In the genomic region with DNA sequence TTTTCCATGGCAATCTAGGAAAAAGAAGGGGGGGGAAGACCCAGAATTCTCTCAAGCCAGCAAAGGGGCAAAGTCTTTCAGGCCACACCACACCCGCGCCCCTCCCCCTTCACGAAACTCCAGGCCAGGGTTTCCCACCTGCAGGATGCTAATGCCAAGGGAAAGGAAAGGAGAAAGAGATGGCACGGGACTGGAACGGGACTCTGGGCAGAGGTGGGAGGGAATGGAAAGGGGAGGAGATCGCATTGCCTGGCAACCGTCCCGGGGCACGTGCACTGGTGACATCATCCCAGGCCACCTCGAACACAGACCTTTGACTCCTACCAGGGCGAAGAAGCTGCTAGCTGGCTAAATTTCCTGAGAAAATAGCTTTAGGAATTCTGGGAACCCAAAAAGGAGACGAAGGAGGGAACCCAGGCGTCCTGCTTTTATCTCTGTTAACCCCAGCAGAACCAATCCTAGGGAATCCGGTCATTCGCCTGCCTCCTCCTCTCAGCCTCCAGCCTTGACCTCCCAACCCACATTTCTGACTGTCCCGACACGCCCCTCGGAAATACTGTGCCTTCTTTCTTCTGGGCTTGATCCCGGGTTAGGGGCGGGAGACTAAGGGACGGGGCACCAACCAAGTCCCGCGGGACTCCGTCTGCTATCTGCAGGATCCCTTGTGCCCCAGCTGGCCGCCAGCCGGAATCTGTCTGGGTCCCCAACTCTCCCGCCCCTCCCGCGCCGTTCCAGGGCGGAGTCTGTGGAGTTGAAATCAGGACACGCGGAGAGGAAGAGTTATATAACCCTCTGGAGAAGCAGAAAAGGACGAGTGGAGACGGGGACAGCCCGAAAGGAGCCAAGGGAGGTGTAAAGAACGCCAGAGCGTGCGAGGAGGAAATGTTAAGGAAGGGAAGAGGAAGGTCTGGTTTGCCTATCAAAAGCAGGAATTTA, we compare ENCODE assay signal across 8 mouse cellular contexts. TPM values are rescaled to one million over a fixed set of nuclear protein-coding genes. Genes with fewer than 3 reads are reported as not detected.
DNase-seq lines count a peak whose midpoint lies in the region; ATAC-seq lines count a peak whose summit lies in the region.

No protein-coding gene starts in this region.

- peak overlapping the region; percentile 99 for H3K27ac ChIP-seq in embryonic facial prominence, embryonic 14.5 days (replicated peaks; ENCODE audit: low read depth, low read length)
- peak overlapping the region; percentile 99 for H3K27ac ChIP-seq in limb, embryonic 13.5 days
- peak overlapping the region; percentile 100 for H3K27ac ChIP-seq in midbrain, embryonic 14.5 days (replicated peaks; ENCODE audit: low read depth, low read length)

- WGBS in embryonic facial prominence, embryonic 14.5 days = under 1% methylated on average over 39 of the region's 39 CpGs
- under 1% methylated on average over 39 of the region's 39 CpGs for WGBS in limb, embryonic 13.5 days
- under 1% methylated on average over 39 of the region's 39 CpGs for WGBS in midbrain, embryonic 14.5 days

- peak overlapping the region; percentile 92 for H3K4me2 ChIP-seq in embryonic facial prominence, embryonic 14.5 days (ENCODE audit: low read depth, low read length)
- peak overlapping the region; percentile 74 for H3K4me2 ChIP-seq in limb, embryonic 13.5 days (replicated peaks)
- H3K4me2 ChIP-seq in midbrain, embryonic 14.5 days (ENCODE audit: low read length) = peak overlapping the region; percentile 99

- peaks cover 45% of the 10 kb centered on the region for H3K4me1 ChIP-seq in embryonic facial prominence, embryonic 14.5 days (ENCODE audit: control insufficient read depth, insufficient read depth, low read length)
- H3K4me1 ChIP-seq in limb, embryonic 13.5 days = peaks cover 61% of the 10 kb centered on the region
- peaks cover 53% of the 10 kb centered on the region for H3K4me1 ChIP-seq in midbrain, embryonic 14.5 days (ENCODE audit: control insufficient read depth, insufficient read depth, low read length)

- DNase-seq in 3134 (ENCODE audit: extremely low read depth, insufficient read length, low spot score) = peak; percentile 90
- DNase-seq in adrenal gland, postnatal 4 days (ENCODE audit: low spot score in 2 of 2) = peak; percentile 80 to 94
- DNase-seq in embryonic facial prominence, embryonic 14.5 days (ENCODE audit: low spot score) = peak; percentile 96
- peak; percentile 93 for DNase-seq in heart, adult 8-10 months (ENCODE audit: low spot score)
- DNase-seq in kidney, adult 8-10 months = peak; percentile 98 to 99
- DNase-seq in midbrain, embryonic 14.5 days = peak; percentile 95
- DNase-seq in spleen, adult 12 weeks (ENCODE audit: low spot score) = peak; percentile 58

- H3K27me3 ChIP-seq in embryonic facial prominence, embryonic 14.5 days (replicated peaks; ENCODE audit: control insufficient read depth, insufficient read depth, low read length) = peaks cover 19% of the 10 kb centered on the region
- H3K27me3 ChIP-seq in limb, embryonic 13.5 days = peaks cover 19% of the 10 kb centered on the region
- peaks cover 19% of the 10 kb centered on the region for H3K27me3 ChIP-seq in midbrain, embryonic 14.5 days (ENCODE audit: control insufficient read depth, insufficient read depth, low read length)

- peaks cover 8% of the 10 kb centered on the region; the same call in 1 of the 2 replicates for H3K36me3 ChIP-seq in embryonic facial prominence, embryonic 14.5 days (ENCODE audit: control insufficient read depth, insufficient read depth, low read length)
- peaks cover 11% of the 10 kb centered on the region for H3K36me3 ChIP-seq in limb, embryonic 13.5 days
- peaks cover 5% of the 10 kb centered on the region for H3K36me3 ChIP-seq in midbrain, embryonic 14.5 days (ENCODE audit: control insufficient read depth, insufficient read depth, low read length)

- peak; percentile 32 for ATAC-seq in embryonic facial prominence, embryonic 14.5 days (ENCODE audit: low read depth)
- ATAC-seq in limb, embryonic 13.5 days (ENCODE audit: low FRiP score, low read depth) = peak; percentile 13
- peak; percentile 53 for ATAC-seq in midbrain, embryonic 14.5 days (ENCODE audit: low FRiP score, low TSS enrichment)

- H3K4me3 ChIP-seq in embryonic facial prominence, embryonic 14.5 days (ENCODE audit: low read depth, low read length) = peak overlapping the region; percentile 77
- H3K4me3 ChIP-seq in limb, embryonic 13.5 days = peak overlapping the region; percentile 82
- H3K4me3 ChIP-seq in midbrain, embryonic 14.5 days (replicated peaks; ENCODE audit: low read depth, low read length) = peak overlapping the region; percentile 62

- no peaks in the 10 kb centered on the region for H3K9me3 ChIP-seq in embryonic facial prominence, embryonic 14.5 days (ENCODE audit: control insufficient read depth, low read length)
- no peaks in the 10 kb centered on the region for H3K9me3 ChIP-seq in limb, embryonic 13.5 days
- H3K9me3 ChIP-seq in midbrain, embryonic 14.5 days (ENCODE audit: control insufficient read depth, low read length) = no peaks in the 10 kb centered on the region

- H3K9ac ChIP-seq in embryonic facial prominence, embryonic 14.5 days (ENCODE audit: low read depth, low read length) = peak overlapping the region; percentile 74
- H3K9ac ChIP-seq in limb, embryonic 13.5 days = peak overlapping the region; percentile 74
- peak overlapping the region; percentile 59 for H3K9ac ChIP-seq in midbrain, embryonic 14.5 days (replicated peaks; ENCODE audit: low read length)

RNA-seq across cellular contexts. Expression of a gene that starts 4.2 kb away (rescaled TPM):
- 10 to 100 TPM; 48.7 to 52.5 TPM for total RNA-seq in adrenal gland, postnatal 4 days (2021)
- polyA plus RNA-seq in embryonic facial prominence, embryonic 14.5 days (2014; fragmentation: Nextera tagmentation; extraction: Ambion mirVana) = 24.2 and 24.3 TPM in 2 replicates
- total RNA-seq in heart, adult 8-10 months (2022) = 10 to 100 TPM; 19.1 to 26.2 (median 22.3) TPM
- polyA plus RNA-seq in limb, embryonic 13.5 days (2015; fragmentation: Nextera tagmentation; extraction: Ambion mirVana) = 47.3 and 49.3 TPM in 2 replicates
- polyA plus RNA-seq in midbrain, embryonic 14.5 days (2014; fragmentation: Nextera tagmentation; extraction: Ambion mirVana) = 41.1 and 41.2 TPM in 2 replicates

RNA-seq across cellular contexts. Expression of a gene that starts 19.7 kb away (rescaled TPM):
- total RNA-seq in adrenal gland, postnatal 4 days (2021) = 10 to 100 TPM; 23.4 to 27.2 TPM
- polyA plus RNA-seq in embryonic facial prominence, embryonic 14.5 days (2014; fragmentation: Nextera tagmentation; extraction: Ambion mirVana) = 19.2 and 21.0 TPM in 2 replicates
- total RNA-seq in heart, adult 8-10 months (2022) = 10 to 100 TPM; 13.2 to 24.7 (median 19.5) TPM
- 24.0 and 25.6 TPM in 2 replicates for polyA plus RNA-seq in limb, embryonic 13.5 days (2015; fragmentation: Nextera tagmentation; extraction: Ambion mirVana)
- 2.6 and 4.9 TPM in 2 replicates for polyA plus RNA-seq in midbrain, embryonic 14.5 days (2014; fragmentation: Nextera tagmentation; extraction: Ambion mirVana)

RNA-seq across cellular contexts. Expression of a gene that starts 22.3 kb away (rescaled TPM):
- 10 to 100 TPM; 42.0 to 44.3 TPM for total RNA-seq in adrenal gland, postnatal 4 days (2021)
- polyA plus RNA-seq in embryonic facial prominence, embryonic 14.5 days (2014; fragmentation: Nextera tagmentation; extraction: Ambion mirVana) = 23.8 and 24.2 TPM in 2 replicates
- total RNA-seq in heart, adult 8-10 months (2022) = 10 to 100 TPM; 33.3 to 39.8 (median 36.9) TPM
- 35.6 and 38.1 TPM in 2 replicates for polyA plus RNA-seq in limb, embryonic 13.5 days (2015; fragmentation: Nextera tagmentation; extraction: Ambion mirVana)
- 17.0 and 24.8 TPM in 2 replicates for polyA plus RNA-seq in midbrain, embryonic 14.5 days (2014; fragmentation: Nextera tagmentation; extraction: Ambion mirVana)

RNA-seq across cellular contexts. Expression of a gene that starts 22.4 kb away (rescaled TPM):
- total RNA-seq in adrenal gland, postnatal 4 days (2021) = 100 to 1,000 TPM; 118 to 129 TPM
- 160 and 177 TPM in 2 replicates for polyA plus RNA-seq in embryonic facial prominence, embryonic 14.5 days (2014; fragmentation: Nextera tagmentation; extraction: Ambion mirVana)
- 100 to 1,000 TPM; 109 to 140 (median 120) TPM for total RNA-seq in heart, adult 8-10 months (2022)
- 127 and 137 TPM in 2 replicates for polyA plus RNA-seq in limb, embryonic 13.5 days (2015; fragmentation: Nextera tagmentation; extraction: Ambion mirVana)
- 97.6 and 123 TPM in 2 replicates for polyA plus RNA-seq in midbrain, embryonic 14.5 days (2014; fragmentation: Nextera tagmentation; extraction: Ambion mirVana)

RNA-seq across cellular contexts. Expression of a gene that starts 48.5 kb away (rescaled TPM):
- total RNA-seq in adrenal gland, postnatal 4 days (2021) = 100 to 1,000 TPM; 164 to 190 TPM
- 68.9 and 73.3 TPM in 2 replicates for polyA plus RNA-seq in embryonic facial prominence, embryonic 14.5 days (2014; fragmentation: Nextera tagmentation; extraction: Ambion mirVana)
- 10 to 100 TPM; 16.7 to 20.4 (median 18.3) TPM for total RNA-seq in heart, adult 8-10 months (2022)
- polyA plus RNA-seq in limb, embryonic 13.5 days (2015; fragmentation: Nextera tagmentation; extraction: Ambion mirVana) = 117 and 119 TPM in 2 replicates
- polyA plus RNA-seq in midbrain, embryonic 14.5 days (2014; fragmentation: Nextera tagmentation; extraction: Ambion mirVana) = 77.5 and 80.8 TPM in 2 replicates

Comparison
In these comparisons a context has a peak if more than half of its experiments do, and no peak if none do; other contexts are left out.
1. Peak in every context shown above with its lines: DNase-seq, ATAC-seq, H3K4me3 ChIP-seq and H3K27ac ChIP-seq.